Mouse (Mus musculus): ENCODE measurements around the gene Cog4.

The Cog4 gene

DNA sequence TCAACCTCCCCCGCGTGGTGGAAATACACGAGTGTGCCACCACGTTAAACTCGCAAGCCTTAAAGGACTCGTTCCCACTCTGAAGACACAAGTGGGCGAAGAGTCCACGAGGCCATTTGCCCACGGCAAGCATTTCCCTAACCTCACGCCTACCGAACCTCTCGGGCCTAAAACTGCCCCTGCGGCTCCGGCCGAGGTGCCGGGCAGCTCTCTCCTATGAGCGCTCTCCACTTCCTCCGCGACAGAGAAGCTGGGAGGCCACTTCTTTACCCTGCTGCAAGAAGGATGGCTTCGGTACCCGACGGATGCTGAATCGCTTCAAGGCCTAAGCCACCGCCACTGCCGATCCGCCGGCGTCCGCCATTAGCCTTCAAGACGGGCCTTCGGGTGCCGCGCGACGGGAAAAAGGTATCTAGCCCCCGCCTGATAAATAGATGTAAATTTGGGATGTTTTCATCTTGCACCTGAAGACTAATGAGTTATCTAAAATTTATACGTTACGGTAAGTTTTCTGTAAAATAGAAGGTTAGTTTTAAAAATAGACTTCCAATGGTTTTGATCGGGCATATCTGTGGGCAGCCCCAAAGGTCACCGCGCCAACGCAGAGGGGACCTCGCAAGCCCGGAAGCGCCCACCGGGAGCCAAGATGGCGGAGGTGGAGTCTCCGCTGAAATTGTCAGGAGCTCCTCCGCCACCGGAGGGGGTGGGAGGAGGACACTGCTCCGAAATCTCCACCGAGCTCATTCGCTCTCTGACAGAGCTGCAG, at the start of gene Cog4, which contains the start of gene Sf3b3:
Gene Cog4 (plus strand): TSS at position 196 of the 766 bp plus-strand sequence.
Gene Sf3b3 (minus strand): TSS at position 383 of the 766 bp plus-strand sequence.
- DNase-seq: peak; percentile 89

DNA sequence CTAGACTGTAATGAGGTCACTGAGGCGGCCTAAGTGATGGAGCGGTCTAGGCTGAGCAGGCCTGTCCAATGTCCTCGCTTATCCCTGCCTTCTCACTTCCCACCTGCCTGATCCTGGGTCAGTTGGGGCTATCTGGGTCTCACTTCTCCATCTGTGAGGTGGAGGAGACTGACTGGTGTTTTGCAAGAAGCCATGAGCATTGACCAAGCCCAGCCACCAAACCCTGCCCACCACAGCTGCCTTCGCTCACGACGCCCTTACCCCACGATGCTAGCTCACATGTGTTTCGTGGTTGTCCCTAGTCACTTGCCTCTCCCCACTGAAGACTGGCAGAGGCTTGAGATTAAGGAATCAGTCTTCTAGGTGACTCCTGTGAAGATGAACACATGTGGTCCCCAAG, 49.3 kb upstream of the Cog4 start:
- no peak for DNase-seq

DNA sequence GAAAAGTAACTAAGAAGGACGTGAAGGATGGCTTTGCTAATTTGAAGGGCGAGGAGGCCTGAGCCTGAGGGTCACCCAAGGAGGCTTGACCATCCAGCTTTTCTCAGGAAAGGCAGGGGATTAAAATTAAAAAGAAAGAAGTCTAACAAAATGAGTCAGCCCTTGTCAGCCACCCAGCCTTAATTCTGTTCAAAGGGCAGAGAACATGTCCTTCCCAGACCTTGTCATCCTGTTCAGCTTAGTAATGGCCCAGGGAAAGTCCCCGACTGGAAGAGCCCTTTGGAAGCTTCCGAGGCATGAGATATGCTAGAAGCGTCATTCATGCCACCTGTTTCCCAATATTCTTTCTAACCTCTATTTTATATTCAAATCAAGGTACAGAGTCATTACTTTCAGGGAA, 43.4 kb upstream of the Cog4 start:
- no peak for DNase-seq

DNA sequence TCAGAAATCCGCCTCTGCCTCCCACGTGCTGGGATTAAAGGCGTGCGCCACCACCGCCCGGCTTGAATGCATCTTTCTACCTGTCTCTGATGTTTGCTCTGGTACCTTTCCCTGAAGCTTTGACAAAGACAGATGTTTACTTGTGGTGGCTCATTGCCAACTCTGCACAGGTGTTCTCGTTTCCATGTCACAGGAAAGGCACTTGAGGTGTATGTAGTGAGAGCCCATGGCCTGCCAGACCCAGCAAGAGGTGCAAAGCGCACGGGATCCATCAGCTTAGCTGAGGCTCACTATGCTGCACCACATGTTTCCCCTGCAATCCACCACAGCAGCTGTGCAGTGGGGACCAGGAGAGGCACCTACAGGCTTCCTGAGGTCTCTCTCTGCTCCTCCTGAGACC, 42.5 kb upstream of the Cog4 start:
- DNase-seq: no peak

DNA sequence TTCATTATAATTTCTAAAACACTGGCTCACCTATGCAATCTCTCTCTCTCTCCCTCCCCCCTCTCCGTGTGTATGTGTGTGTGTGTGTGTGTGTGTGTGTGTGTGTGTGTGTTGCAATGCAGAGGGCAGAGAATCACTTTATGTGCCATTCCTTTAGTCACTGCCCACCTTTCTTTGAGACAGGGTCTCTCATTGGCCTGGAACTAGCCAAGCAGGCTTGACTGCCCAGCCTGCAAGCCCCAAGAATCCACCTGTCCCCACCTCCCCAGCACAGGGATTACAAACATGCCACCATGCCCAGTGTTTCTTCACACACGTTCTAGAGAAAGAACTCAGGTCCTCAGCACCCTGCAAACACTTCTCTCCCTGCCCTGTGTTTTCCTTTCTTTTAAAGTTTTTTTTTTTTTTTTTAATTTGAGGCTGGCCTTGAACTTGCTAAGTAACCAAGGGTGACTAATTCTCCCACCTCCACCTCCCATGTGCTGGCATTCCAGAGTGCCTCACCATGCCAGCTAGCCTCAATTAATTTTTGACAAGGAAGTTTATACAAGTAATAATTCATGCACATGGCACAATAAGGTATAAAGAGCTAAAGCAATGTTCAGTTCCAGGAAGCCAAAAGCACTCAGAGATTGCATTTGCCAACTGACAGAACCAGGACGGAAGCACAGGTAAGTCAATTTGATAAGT, 41.4 kb upstream of the Cog4 start:
- no peak for DNase-seq

DNA sequence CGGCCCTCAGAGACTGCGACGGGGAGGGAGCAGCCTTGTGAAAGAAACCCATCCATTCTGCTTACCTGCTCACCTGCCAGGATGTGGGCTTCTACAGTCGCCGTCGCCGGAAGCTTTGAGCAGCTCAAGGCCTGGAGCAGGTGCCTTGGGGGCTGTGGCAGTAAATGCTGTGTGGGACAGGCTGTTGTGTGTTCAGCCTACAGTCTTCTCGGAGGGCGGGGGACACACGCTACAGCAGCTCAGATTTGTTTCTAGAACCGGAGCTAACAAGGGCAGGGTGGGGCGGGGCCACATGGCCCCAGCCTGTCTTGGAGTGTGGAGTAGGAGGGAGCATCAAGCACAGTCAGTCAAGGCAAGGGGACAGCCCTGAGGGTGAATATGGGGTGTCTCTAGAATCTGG, 40.7 kb upstream of the Cog4 start, which contains the start of gene Il34:
Gene Il34 (minus strand): TSS at position 256 of the 400 bp plus-strand sequence.
- no peak for DNase-seq

DNA sequence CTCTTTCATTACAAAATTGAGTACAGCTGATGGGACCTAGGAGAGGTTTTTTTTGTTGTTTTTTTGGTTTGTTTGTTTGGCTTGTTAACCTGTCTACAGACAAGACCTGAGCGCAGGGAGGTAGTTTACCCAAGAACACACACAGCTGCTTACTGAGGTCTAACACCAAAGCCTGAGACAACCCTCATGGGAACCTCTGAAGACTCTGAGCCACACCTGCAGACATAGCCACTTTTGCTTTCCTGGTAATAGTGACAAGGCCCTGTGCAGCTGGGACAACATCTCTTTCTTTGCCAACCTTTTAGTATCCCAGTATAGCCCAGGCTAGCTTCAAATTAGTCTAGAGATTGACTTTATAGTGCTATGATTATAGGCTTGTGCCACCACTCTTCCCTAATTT, 40.3 kb upstream of the Cog4 start:
- no peak for DNase-seq

DNA sequence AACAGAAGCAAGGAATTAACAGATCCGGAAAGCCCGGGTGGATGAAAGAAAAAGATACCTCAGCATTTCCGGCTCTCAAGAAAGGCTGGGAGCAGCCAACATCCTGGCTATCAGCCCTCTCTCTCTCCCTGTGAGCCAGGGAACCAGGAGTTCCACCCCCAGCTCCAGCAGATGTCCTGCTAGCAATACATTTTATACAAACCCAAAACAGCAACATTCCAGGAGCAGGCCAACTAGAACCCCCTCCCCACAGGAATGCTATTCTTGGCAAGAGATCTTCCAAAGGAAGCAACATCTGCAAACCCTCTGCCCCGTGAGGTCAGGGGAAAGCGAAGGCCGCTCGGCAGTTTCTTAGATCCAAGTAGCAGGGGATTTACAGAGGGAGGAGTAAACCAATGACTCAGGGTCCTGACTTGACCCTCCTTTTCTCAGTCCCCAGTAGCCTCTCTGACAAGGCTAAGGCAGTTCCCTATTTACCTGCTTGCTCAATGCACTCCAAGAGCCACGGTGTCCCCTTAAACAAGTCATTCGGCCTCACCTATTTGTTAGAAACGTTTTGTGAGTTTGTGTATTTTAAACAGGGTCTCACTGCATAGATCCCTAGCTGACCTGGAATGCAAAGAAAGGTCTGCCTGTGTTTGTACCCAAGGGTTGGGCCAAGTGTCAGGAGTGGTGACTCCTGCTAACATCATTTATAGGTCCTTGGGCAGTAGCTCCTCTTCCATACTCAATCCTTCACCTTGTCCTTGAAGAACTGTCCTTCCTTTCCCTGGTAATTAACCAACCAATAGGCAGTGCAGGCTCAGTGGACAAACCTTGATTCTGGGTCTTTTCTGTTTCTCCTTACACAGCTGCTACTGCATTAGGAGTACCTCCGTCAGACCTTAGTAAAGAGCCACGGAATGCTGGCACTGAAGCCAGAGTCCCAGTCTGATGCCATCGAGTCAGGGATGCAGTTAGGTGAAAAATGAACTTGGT, 37.6 kb upstream of the Cog4 start:
- no peak for DNase-seq

DNA sequence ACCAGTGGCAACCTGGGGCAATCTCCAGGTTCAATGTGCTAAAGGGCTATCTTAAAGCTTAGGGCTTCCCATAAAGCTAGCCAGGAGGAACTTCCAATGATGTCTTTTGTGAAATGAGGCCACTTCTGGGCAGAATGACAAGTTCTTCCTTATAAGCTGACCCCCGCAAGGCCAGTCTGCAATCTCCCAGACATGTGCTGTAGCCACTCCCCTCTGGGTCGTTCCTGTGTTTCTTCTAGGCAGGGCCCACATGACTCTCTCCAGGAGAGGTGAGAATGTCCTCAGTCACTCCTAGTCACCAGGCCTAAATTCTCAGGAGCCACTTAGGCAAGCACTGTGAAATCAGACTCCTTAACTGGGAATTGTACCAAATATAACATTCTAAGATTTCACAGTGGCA, 36.6 kb upstream of the Cog4 start:
- no peak for DNase-seq

DNA sequence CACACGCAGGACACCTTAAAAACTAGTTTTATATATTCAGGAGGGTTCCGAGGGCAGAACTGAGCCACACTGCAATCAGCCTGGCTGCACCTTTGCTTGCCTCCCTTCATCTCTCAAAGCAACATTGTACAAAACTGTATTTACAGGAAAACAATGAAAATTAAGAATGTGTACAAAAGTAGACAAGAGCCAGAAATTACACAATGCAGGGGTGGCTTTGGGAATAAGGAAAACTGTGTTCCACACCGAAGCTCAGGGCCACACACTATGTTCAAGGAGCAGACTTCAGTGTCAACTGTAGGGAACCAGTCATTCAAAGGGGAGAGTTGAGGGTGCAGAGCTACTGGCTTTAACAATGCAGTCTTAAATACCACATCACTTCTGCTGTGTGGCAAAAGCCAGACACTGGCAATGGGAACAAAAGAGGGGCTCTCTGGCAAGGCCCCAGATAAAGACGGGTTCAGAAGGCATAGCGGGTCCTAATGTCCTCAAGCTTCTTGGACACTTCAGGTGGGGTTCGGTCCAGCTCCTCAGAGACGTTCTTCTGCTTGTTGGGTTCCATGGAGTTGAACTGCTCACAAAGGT, 35.8 kb upstream of the Cog4 start:
- no peak for DNase-seq

DNA sequence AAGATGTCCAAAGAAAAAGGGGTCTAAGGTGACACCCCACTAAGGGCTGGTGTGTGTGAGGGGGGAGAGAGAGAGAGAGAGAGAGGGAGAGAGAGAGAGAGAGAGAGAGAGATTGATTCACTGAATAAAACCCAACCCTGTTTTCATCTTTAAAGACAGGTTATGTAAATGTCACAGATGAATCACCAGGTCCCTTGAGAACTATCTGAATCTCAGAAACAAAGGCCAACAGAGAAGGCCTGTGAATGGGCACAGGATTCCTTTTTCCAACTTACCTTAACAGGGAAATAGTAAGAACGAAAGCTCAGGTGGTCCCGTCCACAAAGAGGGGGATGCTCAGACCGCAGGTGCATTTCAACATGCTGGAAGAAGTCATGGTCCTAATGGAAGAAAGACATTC, 35.3 kb upstream of the Cog4 start:
- DNase-seq: no peak

DNA sequence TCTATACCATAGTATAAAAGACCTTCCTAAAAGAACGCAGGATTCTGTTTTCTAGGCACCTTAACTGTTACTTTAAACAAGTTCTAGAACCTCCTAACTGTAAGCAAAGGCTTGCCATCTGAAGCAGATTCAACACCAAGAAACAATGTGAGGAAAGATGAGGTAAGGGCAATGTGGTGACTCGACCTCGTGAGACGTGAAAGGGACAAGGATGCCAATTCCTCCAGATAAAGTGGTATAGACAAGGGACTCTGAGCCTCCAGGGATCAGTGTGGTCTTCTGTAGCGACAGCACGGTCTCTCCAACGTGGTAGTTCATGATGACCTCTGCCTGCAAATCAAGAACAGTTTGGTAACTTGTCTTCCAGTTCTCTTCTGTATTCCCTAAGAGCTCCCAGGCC, 34.6 kb upstream of the Cog4 start:
- DNase-seq: no peak

DNA sequence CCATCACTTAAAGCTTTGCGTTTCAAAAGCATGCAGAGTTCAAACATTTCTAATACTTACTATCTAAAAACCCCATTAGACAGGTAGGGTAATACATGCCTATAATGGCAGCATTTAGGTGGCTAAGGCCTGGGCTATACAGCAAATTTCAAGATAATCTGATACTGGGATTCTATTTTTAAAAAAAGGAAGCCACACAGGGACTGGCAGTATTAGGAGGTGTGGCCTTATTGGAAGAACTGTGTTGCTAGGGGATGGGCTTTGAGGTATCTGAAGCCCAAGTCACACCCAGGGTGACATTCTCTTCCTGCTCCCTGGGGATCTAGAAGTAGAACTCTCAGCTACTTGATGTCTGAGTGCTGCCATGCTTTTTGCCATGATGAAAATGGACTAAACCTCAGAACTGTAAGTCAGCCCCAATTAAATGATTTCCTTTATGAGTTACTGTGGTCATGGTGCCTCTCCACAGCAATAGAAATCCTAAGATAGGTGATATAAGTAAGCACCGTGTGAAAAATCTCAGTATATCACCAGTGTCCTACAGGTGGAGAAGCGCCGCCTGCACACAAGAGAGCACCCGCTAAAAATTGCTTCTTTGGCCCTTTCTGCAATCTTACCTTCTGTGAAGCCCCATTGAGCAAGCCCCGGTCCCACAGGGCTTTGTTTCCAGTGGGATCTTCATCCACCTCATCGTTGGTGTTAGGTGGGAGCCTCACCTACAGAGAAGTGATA, 33.9 kb upstream of the Cog4 start:
- no peak for DNase-seq

DNA sequence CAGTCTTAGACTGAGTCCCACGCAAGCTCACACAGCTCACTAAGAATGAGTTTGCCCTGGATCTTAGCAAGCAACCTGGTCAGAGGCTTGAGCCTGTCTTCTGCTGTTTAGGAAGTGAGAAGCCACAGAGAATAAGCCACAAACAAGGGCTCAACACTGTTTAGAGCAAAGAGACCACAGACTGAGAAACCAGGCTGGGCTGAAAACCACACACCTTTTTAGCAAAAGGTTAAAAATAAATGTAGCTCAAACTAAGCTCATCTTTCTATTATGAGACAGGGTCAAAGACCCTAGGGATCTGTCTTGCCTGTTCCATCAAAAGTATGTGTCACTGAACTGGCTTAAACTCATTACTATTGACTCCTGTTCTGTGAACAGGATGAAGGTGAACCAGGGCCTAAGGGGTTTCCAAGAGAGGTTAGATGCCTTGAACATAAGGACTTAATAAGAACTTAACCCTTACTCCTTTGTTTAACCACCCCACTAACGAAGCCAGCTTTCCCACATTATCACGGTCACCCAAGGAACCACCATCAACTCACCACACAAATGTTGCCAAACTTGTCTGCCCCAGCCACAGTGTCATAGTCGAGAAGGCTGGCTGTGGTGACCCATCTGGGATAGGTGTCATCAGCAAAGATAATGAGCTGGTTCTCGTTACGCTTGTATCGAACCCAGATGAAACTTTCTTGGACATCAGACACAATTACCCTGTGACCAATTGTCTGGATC, 33.2 kb upstream of the Cog4 start:
- no peak for DNase-seq

DNA sequence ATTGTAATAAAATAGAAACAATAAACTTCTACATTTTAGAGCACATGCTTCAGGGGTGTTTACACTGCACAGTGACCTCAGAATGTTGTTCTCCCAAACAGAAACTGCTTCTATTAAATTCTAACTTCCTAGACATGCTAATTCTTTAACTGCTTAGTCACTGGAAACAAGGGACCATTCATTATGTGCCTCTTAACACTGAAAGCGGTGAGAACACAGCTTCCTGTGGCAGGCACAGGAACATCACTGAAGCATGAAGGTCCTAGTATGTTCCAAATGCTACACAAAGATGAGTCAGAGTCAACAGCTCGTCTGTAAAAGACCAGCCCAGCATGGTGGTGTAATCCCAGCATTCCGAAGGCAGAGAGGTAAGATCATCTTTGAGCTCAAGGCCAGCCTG, 31.1 kb upstream of the Cog4 start:
- DNase-seq: no peak

DNA sequence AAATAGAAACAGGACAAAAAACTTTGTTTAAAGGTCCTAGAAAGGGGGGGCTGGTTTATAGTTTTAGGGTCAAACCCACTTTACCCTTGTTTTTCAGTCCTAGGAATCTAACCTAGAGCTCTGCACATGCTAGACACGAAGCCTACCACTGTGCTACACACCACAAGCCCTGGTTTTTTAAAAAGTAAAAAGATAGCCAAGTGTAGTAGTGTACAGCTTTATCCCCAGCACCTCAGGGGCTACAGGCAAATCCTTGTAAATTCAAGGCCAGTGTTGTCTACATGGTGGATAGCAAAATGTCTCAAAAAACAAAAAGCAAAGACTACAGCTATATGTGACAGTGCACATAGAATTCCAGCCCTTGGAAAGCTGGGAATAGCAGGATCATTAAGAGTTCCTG, 29.4 kb upstream of the Cog4 start:
- DNase-seq: no peak

DNA sequence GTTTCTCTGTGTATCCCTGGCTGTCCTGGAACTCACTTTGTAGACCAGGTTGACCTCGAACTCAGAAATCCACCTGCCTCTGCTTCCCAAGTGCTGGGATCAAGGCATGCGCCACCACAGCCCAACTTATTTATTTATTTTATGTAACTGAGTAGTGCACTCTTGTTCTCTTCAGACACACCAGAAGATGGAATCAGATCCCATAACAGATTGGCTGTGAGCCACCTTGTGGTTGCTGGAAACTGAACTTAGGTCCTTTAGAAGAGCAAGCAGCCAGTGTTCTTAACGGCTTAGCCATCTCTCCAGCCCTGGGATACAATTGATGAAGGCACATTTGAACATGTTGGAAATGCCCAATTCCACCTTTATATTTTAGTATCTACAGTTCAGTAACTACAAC, 27.8 kb upstream of the Cog4 start:
- DNase-seq: no peak

DNA sequence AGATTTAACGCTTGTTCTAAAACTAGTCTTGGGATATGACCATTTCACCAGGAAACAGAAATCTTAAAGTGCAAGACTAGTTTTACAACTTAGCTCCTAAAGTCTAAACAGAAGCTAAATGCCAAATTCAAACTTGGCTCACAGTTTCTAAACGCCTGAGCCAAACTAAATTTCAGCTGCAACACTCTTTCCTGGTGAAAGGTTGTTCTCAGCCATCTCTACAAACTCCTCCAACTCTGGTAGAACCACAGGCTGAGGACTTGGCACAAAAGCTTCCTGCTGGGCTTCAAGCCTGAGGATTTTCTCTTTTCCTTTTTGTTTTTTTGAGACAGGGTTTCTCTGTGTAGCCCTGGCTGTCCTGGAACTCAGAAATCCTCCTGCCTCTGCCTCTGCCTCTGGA, 26.1 kb upstream of the Cog4 start:
- no peak for DNase-seq

DNA sequence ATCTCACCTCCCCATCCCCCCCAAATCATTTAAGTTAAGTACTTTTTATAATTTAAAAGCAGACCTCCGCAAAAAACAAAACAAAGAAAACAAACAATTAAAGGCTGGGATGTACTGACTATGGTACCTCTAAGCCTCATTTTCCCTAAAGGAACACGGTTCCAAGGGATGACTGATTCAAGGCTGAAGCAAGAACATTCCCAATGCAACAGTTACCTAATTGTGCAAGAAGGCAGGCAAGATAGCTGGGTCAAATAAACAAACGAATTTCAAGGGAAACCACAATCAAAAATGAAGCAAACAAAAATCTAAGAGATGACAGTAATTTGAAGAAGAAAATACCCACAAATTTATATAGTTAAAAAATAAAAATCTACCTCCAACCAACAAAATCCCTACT, 24.4 kb upstream of the Cog4 start:
- no peak for DNase-seq

DNA sequence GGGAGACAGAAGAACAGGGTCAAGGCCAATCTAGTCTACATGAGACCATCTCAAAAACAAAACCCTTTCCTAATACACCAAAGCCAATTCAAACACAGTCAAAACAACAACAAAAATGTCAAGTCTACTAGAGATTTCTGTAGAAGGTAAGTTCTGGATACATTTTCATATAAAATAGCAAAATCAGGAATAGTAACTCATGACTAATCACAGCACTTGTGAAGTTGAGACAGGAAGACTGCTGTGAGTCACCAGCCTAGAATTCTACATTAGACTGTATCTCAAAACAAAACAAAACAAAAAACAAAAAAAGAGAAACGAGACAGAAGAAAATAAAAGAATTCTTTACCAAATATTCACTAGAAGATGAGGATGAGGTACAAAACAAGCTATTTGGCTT, 21.5 kb upstream of the Cog4 start:
- no peak for DNase-seq

DNA sequence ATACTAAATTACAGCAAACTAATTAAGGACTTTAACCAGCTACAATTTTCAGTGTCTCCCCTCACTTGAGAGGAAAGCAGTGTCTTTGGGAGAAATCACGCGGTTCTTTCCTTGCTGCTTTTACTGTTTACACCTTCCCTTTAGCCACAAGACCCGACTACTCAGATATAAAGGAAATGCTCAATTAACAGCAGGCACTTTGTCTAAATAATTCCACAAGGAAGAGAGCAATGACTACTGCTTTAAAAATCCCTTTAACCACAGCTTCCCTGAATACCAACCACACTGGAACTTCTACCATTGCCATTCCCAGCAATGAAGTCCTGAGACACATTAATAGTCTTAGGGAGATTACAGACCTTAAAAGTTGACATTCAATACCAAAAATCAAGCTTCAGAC, 17.9 kb upstream of the Cog4 start:
- no peak for DNase-seq

DNA sequence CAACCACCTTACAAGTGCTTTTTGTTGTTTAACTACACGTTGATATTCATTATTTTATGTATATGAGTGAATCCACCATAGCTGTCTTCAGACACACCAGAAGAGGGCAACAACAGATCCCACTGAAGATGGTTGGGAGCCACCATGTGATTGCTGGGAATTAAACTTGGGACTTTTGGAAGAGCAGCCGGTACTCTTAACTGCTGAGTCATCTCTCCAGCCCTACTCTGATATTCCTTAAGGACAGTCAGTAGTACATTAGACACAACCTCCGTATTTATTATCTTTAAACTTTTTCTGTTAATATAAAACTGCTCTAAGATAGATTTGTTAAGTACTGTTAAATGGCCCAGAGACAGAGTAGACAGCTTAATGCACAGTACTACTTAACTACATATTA, 14.4 kb upstream of the Cog4 start:
- no peak for DNase-seq
